Mouse (Mus musculus) midbrain, embryonic 15.5 days (tissue): Measurements from ENCODE around the gene Fermt1. TPM values are rescaled to one million over a fixed set of nuclear protein-coding genes. Genes with fewer than 3 reads are reported as not detected.

ENCODE experiments used
- ATAC-seq: fragments of 200-750 bp; cut with Nextera tagmentation; replicated peaks from 2 replicates; pipeline ENCODE4 v1.8.0; 2017; ENCODE audit warnings: moderate TSS enrichment
- H3K27ac ChIP-seq: fragments of 300-500 bp; sonication (generic); 2 replicates; pipeline ENCODE4 v1.5.1; 2015; ENCODE audit warnings: mild to moderate bottlenecking, inconsistent platforms
- H3K27me3 ChIP-seq: fragments of 300-500 bp; sonication (generic); replicated peaks from 2 replicates; pipeline ENCODE4 v1.6.1; 2015; ENCODE audit warnings: inconsistent platforms
- H3K36me3 ChIP-seq: fragments of 300-500 bp; sonication (generic); replicated peaks from 2 replicates; pipeline ENCODE4 v1.6.1; 2015; ENCODE audit warnings: inconsistent platforms
- H3K4me1 ChIP-seq: fragments of 300-500 bp; sonication (generic); 2 replicates; pipeline ENCODE4 v1.6.1; 2015; ENCODE audit warnings: inconsistent platforms
- H3K4me2 ChIP-seq: fragments of 300-500 bp; sonication (generic); 2 replicates; pipeline ENCODE4 v1.6.1; 2015; ENCODE audit warnings: inconsistent platforms, mild to moderate bottlenecking, moderate library complexity
- H3K4me3 ChIP-seq: fragments of 300-500 bp; sonication (generic); 2 replicates; pipeline ENCODE4 v1.5.1; 2015; ENCODE audit warnings: mild to moderate bottlenecking, inconsistent platforms
- H3K9ac ChIP-seq: fragments of 300-500 bp; sonication (generic); 2 replicates; pipeline ENCODE4 v1.6.1; 2015; ENCODE audit warnings: mild to moderate bottlenecking, inconsistent platforms
- H3K9me3 ChIP-seq: fragments of 300-500 bp; sonication (generic); 2 replicates; pipeline ENCODE4 v1.6.1; 2016; ENCODE audit warnings: inconsistent platforms
- WGBS: fragments of 180-500 bp; shearing (Covaris S2); methylation state at CpG from one replicate; pipeline ENCODE4 v1.1.7; 2015; ENCODE audit warnings: mixed read lengths; 5-methylcytosine and 5-hydroxymethylcytosine counted together
- polyA plus RNA-seq: library from polyadenylated mRNA; unstranded; fragments of >200 nt; fragmentation: Nextera tagmentation; extraction: Ambion mirVana; gene quantifications from 2 replicates; pipeline ENCODE4 v1.2.1, GENCODE M21; 2015

Fermt1 gene
- polyA plus RNA-seq, 1 experiment from 2014 or later: not detected

GRCm38 (mm10) chr2:132904961-132905360, 40.7 kb downstream of the Fermt1 start:
- no peak overlapping the region for H3K4me3 ChIP-seq
- H3K36me3 ChIP-seq: no peaks in the 10 kb centered on the region
- WGBS: 84% methylated on average over 2 of the region's 2 CpGs
- no peaks in the 10 kb centered on the region for H3K9me3 ChIP-seq
- no peak overlapping the region for H3K27ac ChIP-seq
- no peak for ATAC-seq
- H3K4me1 ChIP-seq: no peaks in the 10 kb centered on the region
- H3K4me2 ChIP-seq: no peak overlapping the region
- H3K27me3 ChIP-seq: no peaks in the 10 kb centered on the region
- no peak overlapping the region for H3K9ac ChIP-seq

- no peak overlapping the region for H3K9ac ChIP-seq
- 34% methylated on average over 3 of the region's 3 CpGs for WGBS
- peak; percentile 67; the same call in 1 of the 2 replicates for ATAC-seq
- H3K4me1 ChIP-seq: no peaks in the 10 kb centered on the region
- no peak overlapping the region for H3K4me3 ChIP-seq
- no peak overlapping the region for H3K4me2 ChIP-seq
- H3K27me3 ChIP-seq: no peaks in the 10 kb centered on the region
- H3K36me3 ChIP-seq: no peaks in the 10 kb centered on the region
- H3K27ac ChIP-seq: no peak overlapping the region
- H3K9me3 ChIP-seq: no peaks in the 10 kb centered on the region
These were observed 42.2 kb downstream of the Fermt1 start for GRCm38 (mm10) chr2:132903498-132903897.

GRCm38 (mm10) chr2:132902056-132902455, 43.6 kb downstream of the Fermt1 start:
- Histone ChIP-seq H3K9ac (no peak overlapping the region), H3K27ac (no peak overlapping the region), H3K4me3 (no peak overlapping the region), H3K27me3 (no peaks in the 10 kb centered on the region), H3K4me2 (no peak overlapping the region), H3K4me1 (no peaks in the 10 kb centered on the region), H3K36me3 (no peaks in the 10 kb centered on the region), H3K9me3 (no peaks in the 10 kb centered on the region)
- 59% methylated on average over 4 of the region's 4 CpGs for WGBS
- peak; percentile 48; the same call in 1 of the 2 replicates for ATAC-seq

- Histone ChIP-seq H3K4me2 (no peak overlapping the region), H3K9ac (no peak overlapping the region), H3K4me3 (no peak overlapping the region), H3K27me3 (no peaks in the 10 kb centered on the region), H3K4me1 (no peaks in the 10 kb centered on the region), H3K9me3 (no peaks in the 10 kb centered on the region), H3K36me3 (no peaks in the 10 kb centered on the region), H3K27ac (no peak overlapping the region)
- WGBS: 72% methylated on average over 4 of the region's 4 CpGs
- no peak for ATAC-seq
These were observed 44.1 kb downstream of the Fermt1 start for GRCm38 (mm10) chr2:132901636-132902035.

- WGBS: 91% methylated on average over 1 of the region's 1 CpGs
- no peak overlapping the region for H3K4me2 ChIP-seq
- H3K4me1 ChIP-seq: no peaks in the 10 kb centered on the region
- no peaks in the 10 kb centered on the region for H3K36me3 ChIP-seq
- ATAC-seq: no peak
- H3K9me3 ChIP-seq: no peaks in the 10 kb centered on the region
- H3K9ac ChIP-seq: no peak overlapping the region
- H3K27ac ChIP-seq: no peak overlapping the region
- no peak overlapping the region for H3K4me3 ChIP-seq
- no peaks in the 10 kb centered on the region for H3K27me3 ChIP-seq
These were observed 45.1 kb downstream of the Fermt1 start for GRCm38 (mm10) chr2:132900596-132900995.

- WGBS: 60% methylated on average over 1 of the region's 1 CpGs
- Histone ChIP-seq H3K36me3 (no peaks in the 10 kb centered on the region), H3K27me3 (no peaks in the 10 kb centered on the region), H3K4me2 (no peak overlapping the region), H3K9me3 (no peaks in the 10 kb centered on the region), H3K27ac (no peak overlapping the region), H3K4me3 (no peak overlapping the region), H3K9ac (no peak overlapping the region), H3K4me1 (no peaks in the 10 kb centered on the region)
- ATAC-seq: no peak
These were observed 47.5 kb downstream of the Fermt1 start for GRCm38 (mm10) chr2:132898211-132898610.

- Histone ChIP-seq H3K4me2 (no peak overlapping the region), H3K27ac (no peak overlapping the region), H3K36me3 (no peaks in the 10 kb centered on the region), H3K9me3 (no peaks in the 10 kb centered on the region), H3K4me1 (no peaks in the 10 kb centered on the region), H3K27me3 (no peaks in the 10 kb centered on the region), H3K9ac (no peak overlapping the region), H3K4me3 (no peak overlapping the region)
- 90% methylated on average over 5 of the region's 5 CpGs for whole genome bisulfite sequencing
- ATAC-seq: no peak
These were observed 51.9 kb downstream of the Fermt1 start for GRCm38 (mm10) chr2:132893826-132894225.

GRCm38 (mm10) chr2:132885312-132885711, 60.4 kb downstream of the Fermt1 start:
- H3K27me3 ChIP-seq: peaks cover 17% of the 10 kb centered on the region
- ATAC-seq: no peak
- H3K4me2 ChIP-seq: no peak overlapping the region
- WGBS: 92% methylated on average over 7 of the region's 7 CpGs
- no peak overlapping the region for H3K9ac ChIP-seq
- H3K9me3 ChIP-seq: no peaks in the 10 kb centered on the region
- no peak overlapping the region for H3K27ac ChIP-seq
- peaks cover 3% of the 10 kb centered on the region; the same call in 1 of the 2 replicates for H3K4me1 ChIP-seq
- H3K4me3 ChIP-seq: no peak overlapping the region
- H3K36me3 ChIP-seq: no peaks in the 10 kb centered on the region

GRCm38 (mm10) chr2:132884303-132884967, 61.3 kb downstream of the Fermt1 start:
- Histone ChIP-seq H3K9me3 (no peaks in the 10 kb centered on the region), H3K27ac (no peak overlapping the region), H3K27me3 (peaks cover 18% of the 10 kb centered on the region), H3K9ac (no peak overlapping the region), H3K4me2 (no peak overlapping the region), H3K4me3 (no peak overlapping the region), H3K36me3 (no peaks in the 10 kb centered on the region), H3K4me1 (peaks cover 11% of the 10 kb centered on the region)
- WGBS: 84% methylated on average over 8 of the region's 8 CpGs
- ATAC-seq: no peak

- no peak for ATAC-seq
- H3K27me3 ChIP-seq: peaks cover 34% of the 10 kb centered on the region
These were observed 64.7 kb downstream of the Fermt1 start, which contains the start of gene Lrrn4 for GRCm38 (mm10) chr2:132880844-132881645. TSS of gene Lrrn4 (minus strand) at chr2:132880891.

GRCm38 (mm10) chr2:132879261-132880044, 66.3 kb downstream of the Fermt1 start:
- WGBS: under 1% methylated on average over 58 of the region's 58 CpGs
- peaks cover 34% of the 10 kb centered on the region for H3K27me3 ChIP-seq
- ATAC-seq: peak; percentile 88

More at GRCm38 (mm10) chr2:132880844-132881645, 64.7 kb downstream of the Fermt1 start, which contains the start of gene Lrrn4:
- Histone ChIP-seq H3K4me3 (peak within 1 kb of the TSS; percentile 48), H3K4me1 (peaks cover 18% of the 10 kb centered on the region), H3K36me3 (no peaks in the 10 kb centered on the region), H3K4me2 (peak within 1 kb of the TSS; percentile 75), H3K9ac (peak within 1 kb of the TSS; percentile 50), H3K27ac (no peak within 1 kb of the TSS), H3K9me3 (no peaks in the 10 kb centered on the region)
- 5% methylated on average over 12 of the region's 12 CpGs for WGBS

GRCm38 (mm10) chr2:132876991-132877390, 68.7 kb downstream of the Fermt1 start:
- no peak overlapping the region for H3K9ac ChIP-seq
- no peak overlapping the region for H3K4me2 ChIP-seq
- no peaks in the 10 kb centered on the region for H3K9me3 ChIP-seq
- H3K4me1 ChIP-seq: peaks cover 18% of the 10 kb centered on the region
- H3K4me3 ChIP-seq: no peak overlapping the region
- no peak for ATAC-seq
- H3K27me3 ChIP-seq: peaks cover 34% of the 10 kb centered on the region
- 46% methylated on average over 1 of the region's 1 CpGs for WGBS
- no peak overlapping the region for H3K27ac ChIP-seq
- H3K36me3 ChIP-seq: no peaks in the 10 kb centered on the region

More at GRCm38 (mm10) chr2:132879261-132880044, 66.3 kb downstream of the Fermt1 start:
- Histone ChIP-seq H3K4me2 (peak overlapping the region; percentile 75), H3K9ac (peak overlapping the region; percentile 50), H3K9me3 (no peaks in the 10 kb centered on the region), H3K4me3 (peak overlapping the region; percentile 48), H3K27ac (no peak overlapping the region), H3K4me1 (peaks cover 18% of the 10 kb centered on the region), H3K36me3 (no peaks in the 10 kb centered on the region)
